Mouse (Mus musculus): ENCODE data around the gene Fbxw4.

Fbxw4 gene

DNA sequence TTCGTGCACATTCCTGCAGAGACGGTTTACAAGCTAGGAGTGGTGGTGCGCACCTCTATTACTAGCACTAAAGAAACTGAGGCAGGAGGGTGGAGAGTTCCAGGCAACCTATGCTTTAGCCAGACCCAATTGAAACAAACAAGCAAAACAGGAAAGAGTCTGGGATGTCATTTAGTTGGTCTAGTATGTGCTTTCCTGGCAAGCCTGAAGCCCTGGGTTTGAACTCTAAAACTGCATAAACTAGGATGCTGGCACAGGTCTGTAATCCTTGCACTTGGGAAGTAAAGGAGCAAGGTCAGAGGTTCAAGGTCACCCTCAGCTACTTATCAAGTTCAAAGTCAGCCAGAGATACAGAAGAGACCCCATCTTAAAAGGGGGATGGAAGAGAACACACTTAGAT is 118.1 kb downstream of the Fbxw4 start:
- DNase-seq (ENCODE audit: low read depth, low spot score), result no peak

DNA sequence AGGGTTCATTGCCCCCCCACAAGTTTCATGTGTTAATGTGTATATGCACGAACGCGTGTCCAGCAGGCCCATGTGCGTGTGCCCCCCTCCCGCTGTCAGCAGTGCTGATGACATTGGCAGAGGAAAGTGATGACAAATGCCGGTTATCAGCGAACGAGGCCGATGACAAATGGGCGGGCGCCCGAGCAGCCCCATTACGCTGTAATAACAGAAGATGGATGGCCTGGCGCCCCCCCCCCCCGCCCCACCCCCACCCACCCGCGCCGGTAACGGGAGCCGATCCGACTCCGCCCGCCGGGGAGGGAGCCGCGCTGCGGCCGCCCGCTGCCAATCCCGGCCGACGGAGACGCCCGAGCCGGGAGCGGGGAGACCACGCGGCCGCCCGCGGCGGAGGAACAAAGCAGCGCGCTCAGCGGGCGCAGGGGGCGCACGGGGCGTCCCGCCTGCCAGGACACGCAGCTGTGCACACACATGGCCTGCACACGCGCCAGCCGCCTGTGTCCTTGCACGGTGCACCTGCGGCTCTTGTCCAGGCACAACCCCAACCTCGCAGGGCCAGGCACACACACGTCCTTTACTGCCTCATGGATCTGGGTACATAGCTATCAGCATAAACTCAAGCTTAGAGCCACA is 118.6 kb downstream of the Fbxw4 start:
- peak; percentile 87 for DNase-seq (ENCODE audit: low read depth, low spot score)

DNA sequence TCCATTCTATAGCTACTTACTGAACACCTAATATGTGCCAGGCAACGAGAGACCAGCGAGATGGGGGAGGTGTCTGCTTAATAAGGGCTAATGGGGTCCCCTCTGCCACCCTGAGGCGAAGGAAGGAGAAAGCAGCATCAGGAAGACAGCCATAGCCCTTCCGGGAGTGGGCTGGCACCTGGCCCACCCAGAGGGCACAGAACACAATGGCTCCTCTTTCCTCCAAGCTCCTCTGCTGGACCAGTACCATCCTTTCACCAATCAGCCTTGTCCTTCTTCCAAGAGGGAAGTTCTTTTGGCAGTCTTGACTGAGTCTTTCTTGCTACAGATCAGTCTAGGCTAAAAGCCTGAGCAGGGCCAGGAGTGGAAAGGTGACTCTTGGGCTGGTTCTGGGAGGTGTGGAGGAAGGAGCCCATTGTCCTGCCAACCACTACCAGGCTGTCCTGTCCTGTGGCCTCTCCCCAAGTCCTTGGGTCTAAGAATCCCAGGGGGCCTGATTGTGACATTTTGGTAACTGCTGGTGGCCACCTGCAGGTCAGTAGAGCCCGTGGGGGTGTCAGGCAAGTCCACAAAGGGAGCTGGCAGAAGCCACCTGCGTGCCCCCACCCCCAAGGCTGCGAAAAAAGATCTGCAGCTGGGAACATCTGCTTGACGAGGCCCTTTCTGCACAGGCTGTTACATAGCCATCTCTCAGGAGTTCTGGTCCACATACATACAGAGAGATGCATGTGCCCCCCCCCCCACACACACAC is 119.3 kb downstream of the Fbxw4 start:
- peak; percentile 86 for DNase-seq (ENCODE audit: low read depth, low spot score)

DNA sequence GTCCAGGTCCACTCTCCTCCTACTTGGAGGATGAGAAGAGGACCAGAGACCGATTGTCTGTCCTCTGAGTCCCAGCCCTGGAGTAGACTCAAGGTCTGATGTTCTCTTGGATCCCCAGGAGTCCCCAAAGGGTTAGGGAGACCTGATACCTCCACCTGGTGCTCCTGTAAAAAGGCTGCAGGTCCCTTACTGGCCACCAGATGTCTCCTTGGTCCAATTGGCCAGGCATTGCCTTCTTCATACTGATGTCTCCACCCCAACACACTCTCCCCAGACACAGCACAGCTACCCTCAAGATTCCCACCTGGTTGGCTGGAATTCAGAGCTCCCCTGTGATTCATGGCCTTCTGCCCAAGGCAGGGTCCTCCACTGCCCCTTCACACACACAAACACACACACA is 122.6 kb downstream of the Fbxw4 start:
- DNase-seq (ENCODE audit: low read depth, low spot score), result peak; percentile 72

DNA sequence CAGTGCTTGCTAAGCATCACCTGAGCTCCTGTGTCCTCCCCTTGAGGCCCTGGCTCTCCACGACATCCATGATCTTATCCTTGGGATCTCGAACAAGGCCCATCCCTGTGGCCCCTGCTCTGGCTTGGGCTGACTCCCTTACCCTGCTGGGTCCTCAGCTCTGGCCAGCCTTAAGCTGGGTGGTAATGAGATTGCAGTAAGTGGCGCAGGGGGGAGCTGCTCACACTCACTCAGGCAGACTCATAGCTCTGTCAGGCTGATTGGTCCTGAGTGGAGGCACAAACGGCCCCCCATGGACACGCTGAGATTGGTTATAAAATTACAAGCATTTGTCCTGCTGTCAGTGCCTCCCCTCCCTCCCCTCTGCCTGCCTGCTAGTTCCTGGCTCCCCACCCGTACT is 124.2 kb downstream of the Fbxw4 start:
- DNase-seq (ENCODE audit: low read depth, low spot score), result no peak

DNA sequence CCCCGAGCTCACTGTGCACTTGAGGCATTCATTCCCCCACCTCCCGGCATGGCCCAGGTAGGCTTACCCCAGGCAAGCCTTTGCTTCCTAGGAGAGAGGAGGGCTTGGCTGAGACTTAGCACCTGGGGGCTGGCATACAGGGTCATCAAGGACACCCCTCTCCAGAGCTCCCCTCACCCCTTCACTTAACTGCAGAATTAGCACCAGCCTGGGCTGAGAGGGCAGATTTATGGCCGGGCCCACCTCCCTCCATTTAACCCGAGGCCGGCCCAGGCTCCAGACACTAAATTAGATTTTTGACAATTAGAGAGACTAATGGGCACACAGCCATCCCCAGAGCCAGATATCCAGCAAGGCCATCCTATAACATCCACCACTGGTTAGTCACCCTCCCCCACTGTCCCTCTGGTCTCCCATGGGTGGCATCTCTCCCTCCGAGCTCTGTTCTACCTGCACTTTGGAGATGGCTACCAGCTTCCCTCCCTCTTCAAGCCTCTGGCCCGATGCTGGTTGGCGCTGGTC is 124.8 kb downstream of the Fbxw4 start:
- no peak for DNase-seq (ENCODE audit: low read depth, low spot score)

DNA sequence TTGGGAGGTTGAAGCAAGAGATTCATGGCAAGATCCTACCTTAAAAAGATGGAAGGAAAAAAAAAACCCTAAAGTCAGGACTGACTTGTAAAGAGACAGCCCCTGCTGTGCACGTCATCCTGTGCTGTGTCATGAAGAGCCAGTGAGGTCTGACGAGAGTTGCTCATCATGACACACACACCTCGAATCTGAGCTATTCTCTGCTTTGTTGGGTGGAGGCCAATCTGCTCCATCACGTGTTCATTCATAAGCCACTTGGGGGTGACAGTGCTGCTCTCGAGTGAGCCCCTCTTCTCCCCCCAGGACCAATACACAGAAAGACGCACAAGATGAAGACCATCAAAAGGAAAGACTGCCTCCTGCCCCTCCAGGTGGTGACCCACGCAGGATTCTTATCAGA is 126.5 kb downstream of the Fbxw4 start:
- no peak for DNase-seq (ENCODE audit: low read depth, low spot score)

DNA sequence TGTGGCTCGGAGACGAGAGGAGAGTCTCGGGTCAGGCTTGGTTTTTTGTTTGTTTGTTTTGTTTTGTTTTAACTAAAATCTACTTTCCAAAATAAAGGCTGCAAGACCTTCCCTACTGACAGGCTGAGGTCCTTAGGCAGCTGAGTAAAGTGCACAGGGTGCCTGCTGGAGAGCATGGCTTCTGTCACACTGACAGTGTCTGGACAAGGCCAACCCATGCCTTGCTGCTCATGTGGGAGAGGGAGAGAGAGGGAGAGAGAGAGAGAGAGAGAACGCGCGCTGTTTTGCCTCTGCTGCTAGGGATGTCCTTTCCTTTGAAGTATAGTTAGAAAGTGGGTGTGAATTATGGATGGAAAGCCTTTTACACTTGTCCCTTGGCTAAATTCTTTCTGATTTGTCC is 128.6 kb downstream of the Fbxw4 start:
- no peak for DNase-seq (ENCODE audit: low read depth, low spot score)

DNA sequence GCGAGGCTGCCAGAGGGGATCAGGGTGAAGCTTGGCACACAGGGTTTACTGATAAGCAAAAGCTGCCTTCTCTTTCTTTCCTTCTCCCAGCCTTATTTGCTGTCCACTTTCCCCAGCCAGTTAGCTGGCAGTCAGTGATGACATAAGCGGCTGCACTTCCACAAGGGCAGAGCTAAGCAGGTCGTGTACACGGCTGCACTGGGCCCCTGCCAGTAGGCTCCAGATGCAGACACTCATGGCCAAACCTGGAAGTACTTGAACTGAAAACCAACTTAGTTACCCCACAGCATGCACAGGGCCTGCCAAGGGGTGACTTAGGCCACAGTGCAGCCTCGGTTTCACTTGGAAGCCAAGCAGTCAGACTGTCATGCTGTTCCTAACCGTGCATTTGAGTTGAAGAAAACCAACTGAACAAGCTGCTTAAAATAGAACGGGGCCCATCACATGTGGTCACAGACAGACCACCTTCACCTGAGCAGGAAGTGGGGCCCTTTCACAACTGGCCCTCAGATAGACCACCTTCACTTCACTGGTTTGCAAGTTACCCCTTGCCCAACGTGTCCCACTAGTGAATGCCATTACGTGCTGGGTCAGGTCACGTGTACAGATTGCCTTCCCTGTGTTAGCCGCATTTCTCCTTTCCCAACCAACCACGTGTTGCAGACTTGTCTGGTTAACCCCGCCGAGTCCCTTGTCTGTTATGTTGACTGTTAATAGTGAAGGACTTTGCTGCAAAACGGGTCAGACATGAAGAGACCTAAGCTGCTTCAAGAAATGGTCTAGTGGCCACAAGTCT is 129.7 kb downstream of the Fbxw4 start:
- DNase-seq (ENCODE audit: low read depth, low spot score), result no peak

DNA sequence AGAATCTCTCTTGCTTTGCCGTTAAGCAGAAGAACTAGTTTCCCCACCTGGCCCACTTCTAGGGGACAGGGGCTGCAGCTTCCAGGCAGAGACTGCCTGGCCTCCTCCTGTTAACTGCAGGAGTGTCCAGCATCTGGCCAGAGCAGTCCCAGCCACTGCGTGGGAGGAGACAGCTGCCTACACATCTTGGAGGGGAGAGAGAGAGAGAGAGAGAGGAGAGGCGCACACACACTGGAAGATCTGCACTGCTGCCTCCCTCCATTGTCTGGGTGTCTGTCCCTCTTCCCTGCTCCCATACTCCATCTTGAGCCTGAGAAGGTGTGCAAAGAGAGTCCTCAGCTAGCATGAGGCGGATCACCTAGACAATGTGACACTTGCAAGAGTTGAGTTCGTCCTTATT is 130.8 kb downstream of the Fbxw4 start:
- DNase-seq (ENCODE audit: low read depth, low spot score), result no peak
